Mouse (Mus musculus) heart, adult 2 months (tissue): ENCODE measurements around the gene Yap1.

Experiments
- CTCF ChIP-seq: fragments of 200-600 bp; IDR thresholded peaks from 2 replicates; pipeline ENCODE4 v1.8.1; 2022; ENCODE audit warnings: antibody characterized with exemption, mild to moderate bottlenecking, moderate library complexity
- POLR2A ChIP-seq: fragments of 200-500 bp; IDR thresholded peaks from 2 replicates; pipeline ENCODE4 v1.6.1; 2011; ENCODE audit warnings: mild to moderate bottlenecking, low read depth, low read length, control low read depth; ENCODE audit not compliant: insufficient read depth

DNA sequence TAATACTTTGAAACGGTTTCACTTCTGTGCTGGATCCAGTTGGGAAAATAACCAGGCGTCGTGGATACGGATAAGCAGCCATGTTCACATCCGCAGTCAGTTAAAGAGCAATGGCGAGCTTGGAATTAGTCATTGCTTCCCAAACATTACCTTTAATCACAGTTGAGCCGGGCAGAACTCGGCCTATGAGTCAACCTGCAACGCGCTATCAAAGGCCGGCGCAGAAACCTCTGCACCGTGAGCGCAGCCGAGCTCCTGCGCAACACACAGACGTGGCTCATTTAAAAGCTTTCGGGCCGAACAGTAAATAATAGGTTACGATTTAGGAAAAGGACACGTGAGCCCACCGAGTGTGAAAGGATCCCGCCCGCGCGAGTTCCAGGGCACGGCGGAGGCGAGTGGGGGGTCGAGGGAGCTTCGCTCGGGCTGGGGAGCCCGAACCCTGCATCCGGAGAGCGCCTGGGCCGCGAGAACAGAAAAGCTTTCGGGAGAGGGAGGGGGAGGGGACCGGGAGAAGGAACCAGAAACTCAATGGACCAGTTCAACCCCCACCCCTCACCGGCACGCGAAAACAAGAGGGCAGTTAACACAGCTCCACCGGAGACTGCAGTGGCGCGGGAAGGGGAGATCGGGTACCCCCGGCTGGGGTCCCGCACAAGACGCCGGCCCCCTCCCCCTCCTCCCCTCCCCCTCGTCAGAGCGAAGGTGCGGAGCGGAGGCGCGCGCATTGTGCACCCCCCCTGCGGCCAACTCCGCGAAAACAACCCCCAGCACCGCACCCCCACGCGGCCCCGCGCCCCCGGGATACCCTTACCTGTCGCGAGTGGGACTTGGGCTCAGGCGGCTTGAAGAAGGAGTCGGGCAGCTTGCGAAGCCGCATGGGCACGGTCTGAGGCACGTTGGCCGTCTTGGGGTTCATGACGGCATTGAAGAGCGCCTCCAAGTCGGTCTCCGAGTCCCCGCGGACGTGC lies 810 bp downstream of the Yap1 start:
- 0 out of 2 replicates have a peak, but pooled peaks have one; percentile 25 for TF ChIP-seq POLR2A
- no peak for TF ChIP-seq CTCF
